Mouse (Mus musculus) thymus, postnatal 36 days (tissue): ENCODE results near the gene Nav2.

Experiments used
- DNase-seq, 2 experiments: peaks; one replicate each; pipeline ENCODE4 v3.0.0; 2022; ENCODE audit warnings: mixed read lengths in 2 of 2

Nav2 gene

GRCm38 (mm10) chr7:49210721-49211120, 302.2 kb downstream of the Nav2 start:
- no peak for DNase-seq

DNA sequence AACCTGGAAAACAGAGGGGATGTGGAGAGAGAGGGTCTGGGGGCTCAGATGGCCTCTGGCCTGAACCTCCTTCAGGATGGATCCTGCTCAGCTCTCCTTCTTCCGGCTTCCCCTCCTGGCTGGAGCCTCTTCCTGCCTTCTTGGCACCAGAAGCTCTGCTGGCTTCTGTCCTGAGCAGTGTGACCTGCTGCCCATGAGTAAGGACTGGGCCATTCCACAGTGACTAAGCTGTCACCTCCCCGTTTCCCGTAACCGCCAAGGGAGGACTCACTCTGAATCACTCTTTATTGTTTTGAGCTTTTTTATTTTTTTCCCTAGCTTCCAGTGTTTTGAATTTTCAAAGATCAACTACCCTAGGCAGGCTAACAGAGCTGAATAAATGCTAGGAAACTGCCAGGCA, 304.5 kb downstream of the Nav2 start:
- DNase-seq = no peak

DNA sequence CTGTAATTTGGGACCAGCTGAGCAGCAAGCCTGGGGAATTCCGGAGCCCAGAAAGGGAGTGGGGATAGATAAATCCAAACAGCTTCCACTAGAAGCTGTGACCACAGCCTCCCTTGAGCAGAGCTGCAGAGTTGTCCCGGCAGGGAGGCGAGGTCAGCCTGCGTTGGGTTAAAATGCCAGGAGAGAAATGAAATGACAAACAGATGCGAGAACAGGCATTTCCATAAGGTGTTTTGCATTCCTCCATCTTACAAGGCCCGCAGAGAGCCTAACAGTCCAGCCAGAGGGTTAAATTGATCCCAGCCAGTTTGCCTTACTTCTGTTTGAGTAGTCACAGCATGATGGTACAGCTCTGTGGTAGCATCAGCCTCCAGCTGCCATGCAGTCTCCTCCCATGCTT, 309.3 kb downstream of the Nav2 start:
- no peak for DNase-seq

- no peak for DNase-seq
Observed at GRCm38 (mm10) chr7:49225741-49226140, 317.2 kb downstream of the Nav2 start.

- no peak for DNase-seq
Observed at GRCm38 (mm10) chr7:49232969-49233368, 324.5 kb downstream of the Nav2 start.

GRCm38 (mm10) chr7:49234288-49234687, 325.8 kb downstream of the Nav2 start:
- DNase-seq = no peak

- DNase-seq = no peak
Observed at GRCm38 (mm10) chr7:49235271-49235681, 326.8 kb downstream of the Nav2 start.

- no peak for DNase-seq
Observed at GRCm38 (mm10) chr7:49235821-49236220, 327.3 kb downstream of the Nav2 start.

GRCm38 (mm10) chr7:49240461-49240860, 331.9 kb downstream of the Nav2 start:
- DNase-seq = no peak

DNA sequence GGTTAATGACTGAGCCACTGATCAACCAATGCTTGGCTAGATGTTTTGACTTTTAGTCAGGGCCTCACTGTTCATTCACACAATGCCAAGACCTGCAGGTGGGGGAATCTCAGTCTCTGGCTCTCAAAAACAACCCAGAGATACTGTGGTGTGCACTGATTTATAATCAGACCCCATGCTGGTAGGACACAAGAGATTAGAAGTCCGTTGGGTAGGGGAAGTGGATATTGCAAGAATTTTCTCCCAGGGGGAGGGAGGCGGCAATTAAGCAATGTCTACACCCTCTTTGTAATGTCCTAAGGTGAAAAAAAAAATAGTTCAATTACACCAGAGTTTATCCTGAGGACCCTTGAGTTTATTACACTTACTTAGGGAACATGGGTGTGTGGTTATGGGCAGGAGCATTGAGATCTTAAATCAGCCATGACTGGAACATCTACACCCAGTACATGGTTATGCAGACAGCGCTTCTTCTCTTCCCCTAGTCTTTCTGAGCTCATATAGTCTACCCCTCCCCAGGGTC, 332.8 kb downstream of the Nav2 start:
- no peak for DNase-seq

DNA sequence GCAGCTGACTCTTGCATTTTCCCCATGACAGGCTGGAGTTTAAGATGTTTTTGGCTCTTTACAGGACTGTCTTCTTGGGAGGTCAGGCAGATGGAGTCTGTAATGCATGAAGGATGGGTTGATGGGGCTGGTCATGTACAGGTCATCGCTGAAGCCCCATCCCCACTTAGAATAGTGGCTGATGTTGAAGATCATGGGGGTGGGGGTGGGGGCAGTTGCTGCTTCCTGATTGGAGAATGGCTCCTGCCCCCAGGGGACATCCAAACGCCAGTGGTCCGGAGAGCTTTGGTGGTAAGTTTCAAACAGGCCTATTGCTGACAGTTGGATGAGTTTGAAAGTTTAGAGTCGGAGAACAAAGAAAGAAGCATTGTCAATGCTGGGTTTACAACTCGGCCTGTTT, 333.7 kb downstream of the Nav2 start:
- DNase-seq = no peak

GRCm38 (mm10) chr7:49243079-49243478, 334.6 kb downstream of the Nav2 start:
- DNase-seq = no peak

- peak; percentile 83 to 85 for DNase-seq
Observed at GRCm38 (mm10) chr7:49245537-49246239, 337.2 kb downstream of the Nav2 start.

DNA sequence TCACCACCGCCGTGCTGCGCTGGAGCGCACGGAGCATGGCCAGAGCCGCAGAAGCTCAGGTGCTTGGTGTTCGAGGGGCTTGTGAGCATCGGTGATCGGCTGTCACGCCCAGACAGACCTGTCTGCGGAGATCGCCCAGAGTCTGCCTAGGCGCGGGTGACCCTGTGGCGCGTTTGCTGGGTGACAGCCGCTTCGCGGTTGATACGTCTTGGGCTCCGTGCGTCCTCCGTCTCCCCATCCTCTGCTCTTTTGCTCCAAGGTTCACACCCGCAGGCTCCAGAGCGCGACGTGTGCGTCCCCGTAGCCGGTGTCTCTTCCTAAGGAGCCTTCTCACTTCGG, 337.7 kb downstream of the Nav2 start:
- no peak for DNase-seq

- peak; percentile 21 to 36 for DNase-seq
Observed at GRCm38 (mm10) chr7:49246584-49247481, 338.3 kb downstream of the Nav2 start.

GRCm38 (mm10) chr7:49247744-49248331, 339.3 kb downstream of the Nav2 start:
- no peak for DNase-seq

DNA sequence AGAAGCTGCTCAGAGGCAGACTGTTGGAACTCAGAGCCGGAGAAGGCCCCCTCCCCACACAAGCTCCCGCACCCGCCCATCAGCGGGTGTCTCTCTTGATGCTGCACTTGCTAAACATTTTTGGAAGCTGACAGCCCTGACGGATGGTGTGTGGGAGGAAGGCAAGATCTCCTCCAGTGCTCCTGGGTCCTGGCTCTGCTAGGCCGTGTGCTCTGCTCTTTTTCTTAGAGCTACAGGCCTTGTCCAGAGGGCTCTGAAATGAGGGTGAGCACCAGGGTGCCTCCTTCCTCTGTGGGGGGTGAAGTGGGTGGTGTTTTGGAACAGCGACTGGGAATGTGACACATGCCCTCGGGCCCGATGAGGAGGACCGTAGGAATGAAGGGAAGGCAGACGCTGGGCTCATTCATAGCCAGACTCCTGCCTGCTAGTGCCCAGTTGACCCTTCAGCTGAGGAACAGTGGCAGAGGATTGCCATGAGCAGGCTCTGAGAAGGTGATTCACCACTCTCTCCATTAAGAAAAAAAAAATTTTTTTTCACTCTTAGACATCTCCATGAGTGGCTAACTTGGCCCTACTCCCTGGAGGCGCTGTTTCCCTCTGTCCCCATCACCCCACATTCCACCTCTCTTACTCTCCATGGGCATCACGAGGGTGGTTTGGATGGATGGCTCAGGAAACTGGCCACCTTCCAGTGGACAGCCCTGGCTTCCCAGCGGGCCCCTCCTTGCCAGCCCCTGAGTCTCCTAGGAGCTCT, 340.0 kb downstream of the Nav2 start:
- no peak for DNase-seq

DNA sequence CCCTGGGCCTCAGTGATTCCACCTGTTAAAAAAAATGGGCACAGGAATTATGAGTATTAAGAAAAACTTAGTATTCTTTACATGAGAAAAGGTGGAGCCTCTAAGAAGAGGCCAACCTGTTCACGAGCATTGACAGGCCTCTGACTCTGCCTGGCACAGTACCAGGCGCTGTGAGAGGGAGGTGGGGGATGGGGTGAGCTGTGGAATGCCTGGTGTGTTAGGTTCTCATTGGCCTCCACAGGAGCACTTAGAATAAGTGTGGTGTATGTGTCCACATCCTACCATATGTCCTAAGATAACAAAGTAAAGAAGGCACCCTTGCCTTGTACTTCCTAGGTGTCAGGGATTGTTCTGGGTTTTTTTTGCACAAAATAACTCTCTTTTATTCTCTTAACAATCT, 340.9 kb downstream of the Nav2 start:
- no peak for DNase-seq

GRCm38 (mm10) chr7:49249996-49250395, 341.5 kb downstream of the Nav2 start:
- peak; percentile 54 to 64 for DNase-seq

DNA sequence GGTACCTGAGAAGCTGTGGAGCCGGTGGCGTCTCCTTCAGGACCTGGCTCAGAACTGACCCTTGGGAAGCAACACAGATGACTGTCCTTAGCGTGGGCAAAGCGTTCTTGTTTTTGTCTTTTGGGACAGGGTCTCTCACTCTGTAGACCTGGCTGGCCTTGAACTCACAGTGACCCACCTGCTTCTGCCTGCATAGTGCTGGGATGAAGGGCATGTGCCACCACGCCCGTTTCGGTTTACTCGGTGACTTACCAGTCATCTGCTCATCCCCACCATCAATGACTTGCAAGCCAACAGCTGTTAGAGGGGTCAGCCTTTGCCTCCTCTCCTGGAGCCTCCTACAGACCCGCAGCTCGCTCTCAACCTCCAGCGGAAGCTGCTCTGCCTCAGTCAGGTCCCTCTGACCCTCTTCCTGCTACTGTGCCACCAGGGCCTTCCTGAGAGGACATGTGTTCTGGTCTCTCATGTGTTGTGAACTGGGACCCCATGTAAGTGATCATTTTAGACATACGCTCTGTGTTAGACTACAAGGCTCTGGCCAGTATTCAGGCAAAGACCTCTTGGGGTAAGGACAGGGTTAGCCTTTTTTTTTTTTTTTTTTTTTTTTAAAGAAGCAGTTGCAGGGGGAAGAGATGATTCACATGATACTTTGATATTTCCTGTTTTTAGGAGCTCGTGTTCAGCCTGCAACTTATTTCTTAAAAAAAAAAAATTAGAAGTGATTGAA, 342.2 kb downstream of the Nav2 start:
- no peak for DNase-seq

- DNase-seq = no peak
Observed at GRCm38 (mm10) chr7:49251308-49251638, 342.8 kb downstream of the Nav2 start.

DNA sequence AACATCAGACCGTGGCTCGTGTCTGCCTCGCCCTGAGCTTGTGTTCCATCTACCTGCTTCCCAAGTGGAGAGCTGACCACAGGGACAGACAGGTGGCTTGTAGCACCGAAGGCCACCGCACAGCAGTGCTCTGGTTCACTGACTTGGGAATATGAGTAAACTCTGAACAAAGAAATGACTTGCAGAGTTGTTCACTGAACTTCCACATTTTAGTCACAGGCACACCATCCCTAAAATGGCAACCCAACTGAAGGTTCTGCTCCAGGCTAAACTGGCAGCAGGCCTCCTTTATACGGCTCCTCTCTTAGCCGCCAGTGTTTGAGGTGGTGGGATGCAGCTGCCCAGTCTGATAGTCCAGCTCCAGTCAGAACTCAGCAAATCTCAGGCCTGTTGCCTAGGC, 343.9 kb downstream of the Nav2 start:
- no peak for DNase-seq
